Mouse (Mus musculus): ENCODE results near the gene Ccn2. TPM values are rescaled to one million over a fixed set of nuclear protein-coding genes. Genes with fewer than 3 reads are reported as not detected.

Ccn2 gene
- not detected in 3 replicates for total RNA-seq (2017)

GRCm38 (mm10) chr10:24595250-24596002, at the start of gene Ccn2:
Ccn2 (plus strand) TSS chr10:24595442.
- ATAC-seq (replicated peaks; ENCODE audit: insufficient number of reproducible peaks, low FRiP score, low TSS enrichment, poor library complexity, severe bottlenecking), result 0 out of 2 replicates have a peak, but pooled peaks have one; percentile 13

- ATAC-seq (replicated peaks; ENCODE audit: insufficient number of reproducible peaks, low FRiP score, low TSS enrichment, poor library complexity, severe bottlenecking), result no peak
These were observed 42.4 kb upstream of the Ccn2 start for GRCm38 (mm10) chr10:24552870-24553269.

- ATAC-seq (replicated peaks; ENCODE audit: insufficient number of reproducible peaks, low FRiP score, low TSS enrichment, poor library complexity, severe bottlenecking), result no peak
These were observed 41.2 kb upstream of the Ccn2 start for GRCm38 (mm10) chr10:24554091-24554490.

GRCm38 (mm10) chr10:24558366-24558765, 36.9 kb upstream of the Ccn2 start:
- no peak for ATAC-seq (replicated peaks; ENCODE audit: insufficient number of reproducible peaks, low FRiP score, low TSS enrichment, poor library complexity, severe bottlenecking)

- ATAC-seq (replicated peaks; ENCODE audit: insufficient number of reproducible peaks, low FRiP score, low TSS enrichment, poor library complexity, severe bottlenecking), result no peak
These were observed 25.4 kb upstream of the Ccn2 start for GRCm38 (mm10) chr10:24569691-24570420.

- ATAC-seq (replicated peaks; ENCODE audit: insufficient number of reproducible peaks, low FRiP score, low TSS enrichment, poor library complexity, severe bottlenecking), result no peak
These were observed 22.9 kb upstream of the Ccn2 start for GRCm38 (mm10) chr10:24572044-24572960.

GRCm38 (mm10) chr10:24573484-24573883, 21.8 kb upstream of the Ccn2 start:
- ATAC-seq (replicated peaks; ENCODE audit: insufficient number of reproducible peaks, low FRiP score, low TSS enrichment, poor library complexity, severe bottlenecking), result no peak

GRCm38 (mm10) chr10:24581076-24581475, 14.2 kb upstream of the Ccn2 start:
- no peak for ATAC-seq (replicated peaks; ENCODE audit: insufficient number of reproducible peaks, low FRiP score, low TSS enrichment, poor library complexity, severe bottlenecking)

GRCm38 (mm10) chr10:24588824-24589223, 6.4 kb upstream of the Ccn2 start:
- no peak for ATAC-seq (replicated peaks; ENCODE audit: insufficient number of reproducible peaks, low FRiP score, low TSS enrichment, poor library complexity, severe bottlenecking)

- no peak for ATAC-seq (replicated peaks; ENCODE audit: insufficient number of reproducible peaks, low FRiP score, low TSS enrichment, poor library complexity, severe bottlenecking)
These were observed 6.0 kb upstream of the Ccn2 start for GRCm38 (mm10) chr10:24589238-24589637.

GRCm38 (mm10) chr10:24590546-24590945, 4.7 kb upstream of the Ccn2 start:
- ATAC-seq (replicated peaks; ENCODE audit: insufficient number of reproducible peaks, low FRiP score, low TSS enrichment, poor library complexity, severe bottlenecking), result no peak

- ATAC-seq (replicated peaks; ENCODE audit: insufficient number of reproducible peaks, low FRiP score, low TSS enrichment, poor library complexity, severe bottlenecking), result peak; percentile 70
These were observed 4.1 kb upstream of the Ccn2 start for GRCm38 (mm10) chr10:24591136-24591535.

- ATAC-seq (replicated peaks; ENCODE audit: insufficient number of reproducible peaks, low FRiP score, low TSS enrichment, poor library complexity, severe bottlenecking), result no peak
These were observed 3.5 kb upstream of the Ccn2 start for GRCm38 (mm10) chr10:24591741-24592140.

GRCm38 (mm10) chr10:24592318-24592717, 2.9 kb upstream of the Ccn2 start:
- no peak for ATAC-seq (replicated peaks; ENCODE audit: insufficient number of reproducible peaks, low FRiP score, low TSS enrichment, poor library complexity, severe bottlenecking)

- ATAC-seq (replicated peaks; ENCODE audit: insufficient number of reproducible peaks, low FRiP score, low TSS enrichment, poor library complexity, severe bottlenecking), result no peak
These were observed 2.3 kb upstream of the Ccn2 start for GRCm38 (mm10) chr10:24592969-24593368.

GRCm38 (mm10) chr10:24593556-24593955, 1.7 kb upstream of the Ccn2 start:
- no peak for ATAC-seq (replicated peaks; ENCODE audit: insufficient number of reproducible peaks, low FRiP score, low TSS enrichment, poor library complexity, severe bottlenecking)

- no peak for ATAC-seq (replicated peaks; ENCODE audit: insufficient number of reproducible peaks, low FRiP score, low TSS enrichment, poor library complexity, severe bottlenecking)
These were observed 994 bp downstream of the Ccn2 start for GRCm38 (mm10) chr10:24596003-24596868.

GRCm38 (mm10) chr10:24596869-24597339, 1.7 kb downstream of the Ccn2 start:
- no peak for ATAC-seq (replicated peaks; ENCODE audit: insufficient number of reproducible peaks, low FRiP score, low TSS enrichment, poor library complexity, severe bottlenecking)

Data from monocyte, adult 5-6 weeks (primary cell).